Mouse (Mus musculus): ENCODE measurements around the gene Gm49368. TPM values are rescaled to one million over a fixed set of nuclear protein-coding genes. Genes with fewer than 3 reads are reported as not detected.
A peak's percentile ranks its signal among the peaks of the same experiment; 100 is the strongest.
"Not testable (repeated sequence)": the region's sequence is repeated elsewhere in the genome, so short reads cannot be mapped to it uniquely, and the experiment has no call there.

Gm49368 gene
- not detected for total RNA-seq (2021)

DNA sequence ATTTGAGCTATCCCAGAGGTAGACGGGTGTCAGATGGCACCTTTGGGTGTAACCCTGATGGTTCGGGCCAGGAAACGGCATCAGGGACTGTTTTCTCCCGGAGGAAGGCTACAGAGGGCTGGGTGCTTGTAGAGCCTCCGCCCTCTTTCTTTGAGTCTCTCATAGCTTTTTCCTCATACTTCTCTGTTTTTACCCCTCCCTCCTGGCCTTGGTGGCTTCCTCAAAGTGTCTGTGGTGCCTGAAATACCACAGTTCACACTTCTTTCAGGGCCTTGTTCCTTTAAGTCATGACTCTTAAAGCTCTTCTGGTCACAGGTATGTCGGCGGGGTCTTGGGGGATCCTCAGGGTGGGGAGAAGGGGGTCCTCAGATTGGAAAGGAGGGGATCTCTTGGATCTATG, at the start of gene Gm49368, which contains the start of gene Itgam:
TSS of gene Gm49368 (plus strand) at position 228 of the 400 bp plus-strand sequence.
TSS of gene Itgam (plus strand) at position 185 of the 400 bp plus-strand sequence.
- intact Hi-C loops (cut with DNase I), result no loop called here
- DNase-seq, result no peak

DNA sequence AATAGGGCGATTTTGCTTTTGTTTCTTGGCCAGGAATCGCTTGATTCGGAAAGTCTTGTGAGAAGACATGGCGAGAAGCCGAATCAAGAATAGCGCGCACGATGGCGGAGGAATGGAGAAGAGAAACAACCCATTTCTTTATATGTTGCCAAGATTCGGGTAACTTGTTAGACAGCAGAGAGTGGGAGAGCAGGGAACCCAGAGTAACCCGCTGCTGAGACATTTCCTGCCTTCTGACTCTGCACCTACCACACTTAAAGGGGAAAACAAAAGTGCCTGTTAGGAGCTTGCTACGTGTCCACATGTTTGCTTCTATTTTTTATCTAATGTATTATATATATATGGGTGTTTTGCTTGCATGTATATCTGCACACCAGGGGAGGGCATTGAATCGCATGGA, 49.4 kb upstream of the Gm49368 start:
- DNase-seq, result no peak
- intact Hi-C loops (cut with DNase I), result no loop called here

DNA sequence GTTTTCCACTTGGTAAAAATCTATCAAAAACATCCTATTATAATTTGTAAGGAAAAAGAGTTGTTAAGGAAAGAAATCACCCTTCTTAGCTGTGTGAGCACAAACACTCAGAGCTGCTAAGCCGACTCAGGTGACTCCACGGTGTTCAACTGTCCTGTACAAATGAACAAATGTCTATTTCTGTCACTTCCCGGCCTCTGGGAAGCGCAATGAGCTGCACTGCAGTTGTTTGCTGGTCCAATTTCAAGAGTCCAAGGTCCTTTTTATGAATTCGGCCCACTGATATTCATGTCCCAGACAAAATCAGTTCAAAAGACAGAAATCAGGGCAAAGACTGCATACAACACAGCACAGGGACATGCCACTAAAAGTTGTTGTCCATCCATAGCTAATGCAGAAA, 46.3 kb upstream of the Gm49368 start:
- DNase-seq; intact Hi-C loops (cut with DNase I): not testable (repeated sequence)

GRCm38 (mm10) chr7:128016650-128017049, 45.8 kb upstream of the Gm49368 start:
- intact Hi-C loops (cut with DNase I), result no loop called here
- no peak for DNase-seq

- intact Hi-C loops (cut with DNase I), result no loop called here
Measured at GRCm38 (mm10) chr7:128018275-128018674, 44.2 kb upstream of the Gm49368 start.

DNA sequence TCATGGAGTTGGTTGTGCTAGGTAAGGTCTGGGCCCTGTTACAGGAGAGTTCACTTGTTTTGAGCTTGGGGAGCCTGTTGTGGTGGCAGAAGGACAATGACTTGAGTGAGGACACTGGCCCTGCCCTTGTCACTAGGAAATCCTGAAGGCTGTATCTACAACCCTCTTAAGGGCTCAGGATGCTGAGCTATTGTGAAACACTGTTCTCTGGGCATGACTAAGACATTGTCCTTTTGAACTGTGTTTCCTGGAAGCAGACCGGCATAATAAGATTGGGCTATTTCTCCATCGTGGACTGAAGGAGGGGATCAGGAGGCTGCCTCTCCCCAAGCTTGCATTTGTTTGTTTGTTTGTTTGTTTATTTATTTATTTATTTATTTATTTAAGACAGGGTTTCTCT, 43.3 kb upstream of the Gm49368 start:
- no peak for DNase-seq
- intact Hi-C loops (cut with DNase I), result no loop called here

More at GRCm38 (mm10) chr7:128018275-128018674, 44.2 kb upstream of the Gm49368 start:
- no peak for DNase-seq

DNA sequence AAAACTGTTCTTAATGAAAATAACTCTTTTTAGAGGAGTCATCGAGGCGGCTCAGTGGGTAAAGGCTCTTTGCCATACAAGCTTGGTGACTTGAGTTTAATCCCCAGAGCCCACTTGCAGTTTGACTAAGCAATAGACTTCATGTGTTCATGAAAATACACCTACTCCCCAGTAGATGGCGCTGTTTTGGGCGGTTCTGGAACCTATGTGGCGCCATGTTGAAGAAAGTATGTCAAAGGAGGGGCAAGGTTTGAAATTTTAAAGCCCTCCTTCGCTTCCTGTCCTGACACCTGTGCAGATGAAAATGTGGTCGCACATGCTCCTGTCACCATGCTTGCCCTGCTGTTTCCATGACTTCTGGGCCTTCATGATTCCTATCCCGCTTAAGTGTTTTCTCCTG, 39.5 kb upstream of the Gm49368 start:
- DNase-seq, result no peak
- intact Hi-C loops (cut with DNase I), result no loop called here

DNA sequence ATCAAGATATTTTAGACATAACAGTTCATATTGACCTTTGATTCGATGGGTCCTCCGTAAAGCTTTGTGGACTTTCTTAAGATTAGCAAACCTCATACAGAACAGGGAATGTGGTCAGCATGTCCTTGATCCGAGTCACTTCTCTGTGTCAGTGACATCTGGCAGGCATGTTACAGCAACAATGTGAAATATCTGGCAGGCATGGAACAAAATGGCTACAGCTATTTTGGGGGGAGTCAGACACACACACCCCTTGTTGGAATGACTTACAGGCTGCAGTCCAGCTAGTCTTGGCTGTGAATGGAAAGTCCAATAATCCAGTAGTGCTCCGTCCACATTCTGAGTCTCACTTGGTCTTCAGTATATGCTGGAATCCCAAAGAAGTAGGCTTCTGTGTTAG, 38.9 kb upstream of the Gm49368 start:
- intact Hi-C loops (cut with DNase I), result no loop called here
- DNase-seq, result no peak

- intact Hi-C loops (cut with DNase I), result no loop called here
- no peak for DNase-seq
Measured at GRCm38 (mm10) chr7:128024364-128024763, 38.1 kb upstream of the Gm49368 start.

DNA sequence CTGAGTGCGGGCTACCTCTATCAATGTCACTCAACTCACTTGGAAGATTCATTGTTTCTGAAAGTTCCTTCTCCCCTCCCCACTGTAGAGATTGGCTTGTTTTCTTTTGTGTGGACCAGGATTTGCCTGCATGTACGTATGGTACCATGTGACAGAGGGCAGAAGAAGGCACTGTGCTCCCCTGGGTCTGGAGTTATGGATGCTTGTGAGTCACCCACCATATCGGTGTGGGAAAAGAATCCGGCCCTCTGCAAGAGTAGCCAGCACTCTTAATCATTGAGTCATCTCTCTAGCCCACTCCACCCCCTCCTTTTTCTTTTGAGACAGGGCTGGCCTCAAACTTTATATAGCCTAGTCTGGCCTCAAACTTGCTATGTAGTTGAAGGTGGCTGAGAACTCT, 37.6 kb upstream of the Gm49368 start:
- no peak for DNase-seq

DNA sequence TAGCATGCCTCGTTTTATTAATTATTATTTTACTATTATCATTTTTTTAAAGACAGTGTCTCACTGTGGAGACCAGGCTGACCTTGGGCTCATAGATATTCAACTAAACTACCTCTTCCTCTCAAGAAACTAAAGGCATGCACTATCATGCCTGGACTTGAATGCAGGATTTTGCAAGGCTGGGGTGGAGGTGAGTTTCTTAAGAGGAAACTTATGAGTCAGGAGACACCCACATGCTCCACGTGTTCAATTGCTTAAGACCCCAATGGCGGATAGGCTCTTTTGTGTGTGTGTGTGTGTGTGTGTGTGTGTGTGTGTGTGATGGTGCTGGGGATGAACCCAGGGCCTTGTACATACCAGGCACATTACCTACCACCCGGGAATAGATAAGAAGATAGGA, 37.1 kb upstream of the Gm49368 start:
- DNase-seq, result no peak
- intact Hi-C loops (cut with DNase I), result no loop called here

More for the DNA sequence above, 37.6 kb upstream of the Gm49368 start:
- intact Hi-C loops (cut with DNase I), result no loop called here

DNA sequence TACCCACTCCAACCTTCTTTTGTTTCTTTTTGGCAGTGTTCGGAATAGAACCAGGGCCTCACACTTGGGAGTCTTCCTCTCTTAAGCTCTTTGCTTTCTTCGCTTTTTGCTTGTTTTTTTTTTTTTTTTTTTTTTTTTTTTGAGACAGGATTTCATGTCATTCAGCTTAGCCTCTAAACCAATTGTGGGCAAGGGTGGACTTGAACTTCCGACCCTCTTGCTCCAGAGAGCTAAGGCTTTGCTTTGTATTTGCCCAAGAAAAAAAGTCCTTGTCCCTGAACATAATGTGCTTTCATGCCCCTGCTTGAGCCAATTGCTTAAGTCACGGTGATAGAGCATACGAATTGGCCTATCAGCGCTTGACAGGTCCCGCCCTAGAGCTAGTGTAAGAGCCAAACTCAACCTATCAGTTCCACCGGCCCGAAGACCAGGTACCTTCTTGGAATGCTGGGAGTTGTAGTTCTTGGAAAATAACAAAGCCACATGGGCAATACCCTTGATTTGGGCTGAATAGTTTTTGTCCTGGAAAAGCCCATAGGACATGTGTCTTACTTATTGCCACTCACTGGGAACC, 31.0 kb upstream of the Gm49368 start:
- intact Hi-C loops (cut with DNase I), result no loop called here
- peak; percentile 13 for DNase-seq

DNA sequence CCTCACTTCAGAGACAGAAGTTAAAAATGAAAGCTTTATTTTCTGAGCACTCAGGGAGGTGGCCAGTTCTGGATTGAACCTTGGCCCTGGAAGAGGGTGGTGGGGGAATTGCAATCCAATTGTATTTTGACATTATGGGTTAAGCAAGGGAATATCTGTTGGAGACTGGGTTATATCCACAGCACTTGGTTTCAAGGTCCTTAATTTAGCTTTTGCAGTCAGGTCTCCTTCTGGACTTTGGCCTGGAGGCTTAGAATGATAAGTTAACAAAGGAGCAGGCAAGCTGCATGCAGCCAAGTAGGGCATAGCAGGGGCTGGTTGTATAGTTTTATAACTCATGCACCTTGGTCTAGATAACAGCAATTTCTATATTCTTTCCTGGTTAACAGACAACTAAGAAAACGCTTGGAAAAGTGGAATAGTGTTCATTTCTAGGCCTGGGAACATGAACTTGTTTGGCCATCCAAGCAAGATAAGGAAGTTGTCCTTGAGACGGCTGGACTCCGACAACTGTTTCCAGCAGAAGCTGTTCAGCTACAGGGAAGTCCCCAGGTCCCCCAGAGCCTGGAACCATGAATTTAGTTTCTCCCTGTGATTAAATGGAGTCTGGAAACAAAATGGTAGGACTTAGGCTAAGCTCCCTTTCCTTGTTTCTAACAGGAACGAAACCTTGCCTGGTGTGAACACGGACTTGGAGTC, 30.0 kb upstream of the Gm49368 start:
- intact Hi-C loops (cut with DNase I), result no loop called here

DNA sequence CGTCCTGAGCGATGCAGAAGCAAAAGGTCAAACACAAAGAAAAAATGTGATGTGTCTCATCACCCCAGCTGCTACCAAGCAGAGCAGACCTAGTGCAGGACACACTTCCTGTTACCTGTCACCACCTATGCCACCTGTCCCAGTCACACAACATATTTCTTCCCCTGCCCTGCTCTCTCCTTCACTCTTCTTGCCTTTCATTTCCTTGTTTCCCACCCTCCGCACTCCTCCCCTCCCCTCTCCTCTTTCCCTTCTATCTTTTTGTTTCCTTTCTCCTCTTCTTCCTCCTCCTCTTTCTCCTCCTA, 29.5 kb upstream of the Gm49368 start:
- intact Hi-C loops (cut with DNase I), result no loop called here

More for the DNA sequence above, 30.0 kb upstream of the Gm49368 start:
- DNase-seq, result no peak

DNA sequence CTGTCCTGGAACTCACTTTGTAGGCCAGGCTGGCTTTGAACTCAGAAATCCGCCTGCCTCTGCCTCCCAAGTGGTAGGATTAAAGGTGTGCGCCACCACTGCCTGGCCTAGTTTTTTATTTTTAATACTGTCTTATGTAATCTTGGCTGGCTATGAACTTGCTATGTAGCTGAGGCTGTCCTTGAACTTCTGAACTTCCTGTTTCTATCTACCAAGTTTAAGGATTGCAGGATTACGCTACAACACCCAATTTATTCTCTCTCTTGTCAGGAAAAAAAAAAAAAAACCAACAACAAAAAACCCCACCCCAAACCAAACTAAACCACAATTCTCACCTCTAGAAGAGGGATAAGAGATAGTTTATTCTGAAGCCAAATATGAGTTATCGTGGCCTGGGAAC, 28.9 kb upstream of the Gm49368 start:
- intact Hi-C loops (cut with DNase I), result no loop called here
- no peak for DNase-seq

More for the DNA sequence above, 29.5 kb upstream of the Gm49368 start:
- DNase-seq, result no peak

DNA sequence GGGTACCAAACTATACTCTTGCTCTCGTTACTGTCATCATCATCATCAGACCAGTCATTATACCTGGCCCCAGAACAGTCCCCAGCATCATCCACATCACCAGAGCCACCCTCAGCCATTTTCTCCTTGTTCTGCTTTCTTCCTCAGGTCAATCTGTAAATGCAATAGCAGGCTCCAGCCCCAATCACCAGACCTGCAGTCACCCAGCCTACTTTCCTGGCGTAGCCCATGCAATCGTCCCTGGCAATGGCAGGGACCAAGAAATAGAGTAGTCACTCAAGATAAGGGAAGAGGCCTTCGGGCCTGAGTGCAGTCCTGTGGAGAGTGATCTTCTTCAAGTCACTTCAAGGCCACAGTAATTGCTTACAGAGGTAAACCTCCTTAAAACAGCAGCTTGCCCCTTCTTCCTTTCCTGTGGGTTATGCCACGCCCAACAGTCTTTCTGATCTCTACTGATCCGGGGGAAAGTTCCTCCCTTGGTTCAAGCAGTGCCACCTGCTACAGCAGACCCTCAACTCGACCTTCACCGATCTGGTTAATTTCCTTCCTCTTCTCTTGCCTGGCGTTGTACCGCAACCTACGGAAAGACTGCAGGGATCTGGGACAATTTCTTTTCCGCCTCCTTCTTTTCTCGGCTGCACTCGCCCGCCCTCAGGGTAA, 20.2 kb upstream of the Gm49368 start:
- DNase-seq; intact Hi-C loops (cut with DNase I): not testable (repeated sequence)

DNA sequence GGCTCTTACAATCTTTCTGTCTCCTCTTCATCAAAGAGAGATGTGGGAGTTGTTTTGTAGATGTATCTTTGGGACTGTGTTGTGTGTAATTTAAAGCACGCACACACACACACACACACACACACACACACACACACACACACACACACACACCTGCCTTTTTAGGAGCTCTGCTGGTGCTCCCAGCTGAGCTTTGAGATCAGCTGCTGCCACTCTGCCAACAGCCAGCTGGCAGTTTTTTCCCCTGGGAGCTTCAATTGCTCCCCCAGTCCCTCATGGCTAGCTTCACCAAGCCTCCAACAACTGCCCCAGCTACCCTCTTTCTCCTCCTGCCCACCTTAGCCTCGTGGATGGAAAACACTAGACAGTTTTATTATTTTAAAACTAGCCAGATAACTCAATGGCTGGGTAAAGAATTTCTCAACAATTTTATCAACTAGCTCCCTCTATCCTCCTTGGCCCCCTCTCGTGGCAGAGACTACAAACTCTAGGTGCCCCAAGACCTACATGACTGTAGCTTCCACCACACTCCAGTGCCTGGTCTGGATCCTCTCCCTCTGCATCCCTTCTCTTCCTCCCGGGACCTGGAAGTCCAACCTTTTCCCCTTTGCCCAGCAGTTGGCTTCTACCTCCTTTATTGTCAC, 18.2 kb upstream of the Gm49368 start:
- peak; percentile 7 for DNase-seq
- intact Hi-C loops (cut with DNase I), result no loop called here

- no peak for DNase-seq
Measured at GRCm38 (mm10) chr7:128045640-128046039, 16.8 kb upstream of the Gm49368 start.

GRCm38 (mm10) chr7:128048819-128049218, 13.7 kb upstream of the Gm49368 start:
- DNase-seq, result no peak
- intact Hi-C loops (cut with DNase I), result no loop called here

More at GRCm38 (mm10) chr7:128045640-128046039, 16.8 kb upstream of the Gm49368 start:
- intact Hi-C loops (cut with DNase I), result no loop called here

DNA sequence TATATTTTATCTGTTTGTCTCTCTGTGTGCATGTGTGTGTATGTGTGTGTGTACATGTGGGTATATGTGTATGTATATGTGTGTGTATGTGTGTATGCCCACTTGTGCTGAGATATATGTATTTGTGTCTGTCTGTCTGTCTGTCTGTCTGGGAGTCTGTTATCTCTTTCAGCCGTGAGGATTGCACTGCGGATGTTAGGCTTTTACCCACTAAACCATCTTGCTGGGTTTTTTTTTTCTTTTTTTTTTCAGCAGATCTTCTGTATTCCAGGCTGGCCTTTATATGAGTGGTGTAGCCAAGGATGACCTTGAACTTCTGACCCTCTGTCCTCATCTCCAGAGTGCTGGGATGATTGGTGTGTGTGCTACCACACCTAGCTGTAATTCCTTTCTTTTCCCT, 13.2 kb upstream of the Gm49368 start:
- intact Hi-C loops (cut with DNase I), result no loop called here
- DNase-seq, result no peak

DNA sequence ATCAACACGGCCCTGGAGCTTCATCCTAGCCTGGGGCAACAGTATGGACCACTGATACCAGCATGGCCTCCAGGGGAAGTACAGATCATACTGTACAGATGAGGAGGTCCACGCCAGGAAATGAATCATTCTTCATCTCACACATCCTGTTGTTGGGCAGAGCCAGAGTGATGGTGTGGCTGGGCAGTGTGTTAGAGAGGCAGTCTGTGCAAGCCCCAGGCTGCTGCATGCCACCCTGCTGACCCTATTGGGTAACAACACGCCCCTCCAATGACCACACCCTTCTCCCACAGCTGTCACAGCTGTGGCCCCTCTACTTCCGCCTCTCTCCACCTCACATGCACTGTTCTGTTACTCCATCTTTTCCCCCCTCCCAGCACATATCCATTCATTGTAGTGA, 11.7 kb upstream of the Gm49368 start:
- DNase-seq, result no peak
- intact Hi-C loops (cut with DNase I), result no loop called here

DNA sequence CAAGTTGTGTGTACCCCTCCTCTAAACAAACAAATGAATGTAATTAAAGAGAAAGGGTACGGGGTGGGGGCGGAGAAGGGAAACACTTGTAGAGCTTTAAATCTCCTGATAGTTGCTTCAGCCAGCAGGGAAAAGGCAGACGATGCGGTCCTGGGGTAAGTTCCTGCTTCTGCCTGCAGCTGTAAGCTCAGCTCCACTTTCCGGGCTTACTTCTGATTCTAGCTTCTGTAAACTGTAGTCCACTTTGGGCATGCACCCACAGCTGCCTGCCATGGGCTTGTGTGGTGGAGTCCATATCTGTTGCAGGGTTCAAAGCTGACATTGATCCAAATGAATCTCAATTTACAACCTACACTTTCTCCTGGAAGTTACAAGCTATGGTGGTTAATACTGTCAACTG, 9.4 kb upstream of the Gm49368 start:
- DNase-seq, result no peak
- intact Hi-C loops (cut with DNase I), result no loop called here

Measured in left cerebral cortex, postnatal 4 days (tissue).